Mouse (Mus musculus) MN1 (cell line): ENCODE measurements around the gene Pmf1.
"Not testable (repeated sequence)": the region's sequence is repeated elsewhere in the genome, so short reads cannot be mapped to it uniquely, and the experiment has no call there.

Source experiments
- DNase-seq: peaks from one replicate; pipeline ENCODE4 v3.0.0-alpha.2; 2016; ENCODE audit warnings: low spot score

Pmf1 gene

DNA sequence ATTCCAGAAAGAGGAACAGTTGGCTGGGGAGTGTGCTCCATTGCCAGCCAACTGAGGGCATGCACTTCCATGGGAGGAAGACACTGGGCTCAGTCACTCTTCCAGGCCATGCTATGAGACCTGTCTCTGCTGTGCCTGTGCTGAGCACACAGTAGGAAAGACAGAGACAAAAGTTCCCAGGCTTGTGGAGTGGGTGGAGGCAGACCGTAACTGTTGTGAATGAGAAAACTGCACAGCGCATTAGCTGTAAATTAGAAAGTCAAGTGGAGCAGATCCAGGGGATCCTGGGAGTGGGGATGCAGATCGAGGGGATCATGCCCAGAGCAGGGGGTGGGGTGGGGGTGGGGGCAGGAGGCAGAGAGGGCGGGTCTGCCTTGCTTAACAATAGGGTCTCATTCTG, 29.5 kb upstream of the Pmf1 start:
- no peak for DNase-seq

DNA sequence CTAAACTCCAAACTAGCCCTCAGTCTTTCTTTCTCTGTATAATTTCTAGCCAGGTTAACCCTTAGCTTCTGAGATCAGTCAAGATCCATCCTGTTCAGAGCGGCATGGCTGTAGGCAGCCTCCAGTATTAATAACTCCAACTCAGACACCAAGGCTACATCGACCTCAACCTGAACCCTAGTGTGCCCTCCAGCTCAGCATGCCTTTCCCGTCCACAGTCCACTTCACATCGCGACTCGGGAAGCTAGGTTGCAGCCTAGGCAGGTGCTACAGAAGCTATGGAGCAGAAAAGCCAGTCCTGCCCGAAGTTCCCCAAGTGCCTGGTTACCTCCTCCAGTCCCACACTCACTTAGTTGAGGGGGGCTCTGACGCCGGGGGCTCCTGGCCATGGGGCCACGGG, 27.3 kb upstream of the Pmf1 start:
- DNase-seq = no peak

GRCm38 (mm10) chr3:88436395-88437201, 26.5 kb upstream of the Pmf1 start:
- DNase-seq = no peak

DNA sequence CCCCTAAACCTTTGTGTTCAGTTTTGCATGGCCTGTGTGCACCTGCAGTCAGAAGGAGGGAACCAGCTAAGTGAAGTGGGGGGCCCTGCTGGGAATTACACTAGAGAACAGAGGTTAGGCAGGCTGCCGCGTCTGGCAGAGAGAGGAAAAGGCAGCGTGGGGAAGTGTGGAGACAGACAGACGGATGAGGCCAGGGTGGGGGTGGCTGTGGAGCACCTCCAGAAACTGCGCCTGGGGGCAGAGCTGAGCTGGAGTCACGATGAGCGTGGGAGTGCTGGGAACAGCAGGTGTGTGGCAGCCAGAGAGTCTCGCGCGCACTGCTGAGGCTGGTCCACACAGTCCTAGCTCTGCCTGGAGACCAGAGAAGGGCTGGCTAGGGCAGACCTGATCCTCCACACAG, 25.4 kb upstream of the Pmf1 start:
- DNase-seq = no peak

- DNase-seq = not testable (repeated sequence)
Measured at GRCm38 (mm10) chr3:88428639-88429038, 18.5 kb upstream of the Pmf1 start.

- no peak for DNase-seq
Measured at GRCm38 (mm10) chr3:88427342-88427905, 17.3 kb upstream of the Pmf1 start.

GRCm38 (mm10) chr3:88425708-88426420, 15.7 kb upstream of the Pmf1 start:
- DNase-seq = no peak

GRCm38 (mm10) chr3:88425330-88425689, 15.2 kb upstream of the Pmf1 start:
- no peak for DNase-seq

GRCm38 (mm10) chr3:88424605-88425329, 14.6 kb upstream of the Pmf1 start, which contains the start of gene Slc25a44:
Slc25a44 (minus strand) TSS chr3:88425139.
- peak; percentile 99 for DNase-seq

DNA sequence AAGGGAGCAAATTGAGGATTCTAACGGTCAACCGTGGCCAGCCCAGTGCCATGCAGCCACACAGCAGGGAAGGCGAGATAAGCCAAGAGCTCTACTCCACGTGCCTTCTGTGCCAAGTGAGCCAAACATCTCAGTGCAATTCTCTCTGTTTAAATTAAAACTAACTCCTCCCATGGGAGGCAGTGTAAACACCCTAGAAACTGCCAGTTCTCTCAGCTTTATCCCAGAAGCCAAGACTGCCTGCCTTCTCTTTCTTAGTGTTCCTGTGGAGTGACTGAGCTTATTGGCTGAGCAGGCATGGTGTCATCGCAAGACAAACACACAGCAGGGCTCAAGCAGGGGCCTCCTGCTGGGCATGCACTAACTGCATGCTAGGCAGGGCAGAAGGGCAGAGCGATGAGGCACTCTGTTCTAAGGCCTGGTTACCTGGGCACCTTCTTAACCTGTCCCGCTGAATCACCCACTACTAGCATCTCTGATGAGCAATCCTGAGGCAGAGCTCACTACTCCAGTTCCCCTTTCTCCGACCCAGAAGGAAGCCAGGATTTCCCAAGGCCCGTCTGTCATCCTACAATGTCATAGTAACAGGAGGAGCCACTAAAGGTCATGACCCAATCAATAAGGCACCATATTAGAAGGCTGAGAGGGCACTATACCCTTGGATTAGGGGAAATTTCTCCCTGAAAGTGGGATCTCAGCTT, 12.0 kb upstream of the Pmf1 start:
- DNase-seq = peak; percentile 89

GRCm38 (mm10) chr3:88420771-88421170, 10.6 kb upstream of the Pmf1 start:
- DNase-seq = no peak

DNA sequence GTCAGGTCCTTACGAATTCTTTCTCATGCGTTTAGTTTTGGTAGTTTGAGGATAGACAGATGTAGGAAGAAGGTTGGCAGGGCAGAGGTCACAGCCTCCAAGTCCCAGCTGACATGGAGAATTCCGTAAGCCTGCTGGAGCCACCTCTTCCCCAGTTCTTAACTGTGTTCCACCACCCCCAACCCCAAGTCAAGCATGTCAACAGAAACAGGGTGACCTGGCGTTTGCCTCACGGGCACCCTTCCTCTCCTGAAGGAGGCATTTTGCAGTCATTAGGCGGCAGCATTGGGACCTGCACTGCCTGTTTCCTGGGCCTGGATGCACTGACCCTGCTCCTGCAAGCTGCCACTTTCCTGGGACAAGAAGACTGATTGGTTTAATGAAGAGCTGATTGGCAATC, 7.9 kb upstream of the Pmf1 start:
- no peak for DNase-seq

GRCm38 (mm10) chr3:88415668-88416067, 5.5 kb upstream of the Pmf1 start:
- DNase-seq = no peak

GRCm38 (mm10) chr3:88412636-88413035, 2.5 kb upstream of the Pmf1 start:
- no peak for DNase-seq

- DNase-seq = no peak
Measured at GRCm38 (mm10) chr3:88411681-88412080, 1.6 kb upstream of the Pmf1 start.

DNA sequence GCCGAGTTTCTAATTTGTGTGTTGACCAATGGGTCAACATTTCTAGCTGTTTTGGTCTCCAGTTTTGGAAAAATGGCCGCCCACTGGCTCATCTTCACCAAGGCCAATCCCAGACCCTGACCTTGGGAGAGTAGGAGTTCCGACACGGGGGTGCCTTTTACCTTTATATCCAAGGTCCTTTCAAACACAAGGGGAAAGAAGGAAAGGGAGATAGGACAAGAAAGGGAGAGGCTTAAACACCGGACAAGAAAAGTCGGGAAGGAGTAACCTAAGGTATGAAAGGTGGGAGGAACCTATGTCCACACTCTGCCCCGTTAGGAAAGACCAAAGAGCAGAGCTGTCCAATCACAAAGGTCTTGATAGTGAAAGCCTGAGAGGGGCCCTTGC, 507 bp upstream of the Pmf1 start:
- no peak for DNase-seq

DNA sequence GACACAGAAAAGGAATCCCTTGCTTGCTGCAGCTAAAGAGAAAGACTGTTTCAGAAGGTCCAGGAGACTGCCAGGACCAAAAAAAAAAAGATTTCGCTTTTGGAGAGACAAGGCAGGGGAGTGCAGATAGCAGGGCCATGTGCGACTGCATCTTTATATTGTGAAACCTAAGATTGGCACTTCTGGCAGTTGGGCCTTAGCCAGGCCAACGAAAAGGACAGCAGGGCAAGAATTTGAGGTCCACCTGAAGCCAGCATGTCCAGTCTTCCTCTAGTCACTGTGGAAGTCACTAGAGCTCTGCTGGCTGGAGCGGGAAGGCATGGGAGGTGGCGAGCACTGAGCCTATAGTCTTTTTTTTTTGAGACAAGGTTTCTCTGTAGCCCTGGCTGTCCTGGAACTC, 1.2 kb downstream of the Pmf1 start:
- peak; percentile 43 for DNase-seq

GRCm38 (mm10) chr3:88407529-88407928, 2.6 kb downstream of the Pmf1 start:
- no peak for DNase-seq

DNA sequence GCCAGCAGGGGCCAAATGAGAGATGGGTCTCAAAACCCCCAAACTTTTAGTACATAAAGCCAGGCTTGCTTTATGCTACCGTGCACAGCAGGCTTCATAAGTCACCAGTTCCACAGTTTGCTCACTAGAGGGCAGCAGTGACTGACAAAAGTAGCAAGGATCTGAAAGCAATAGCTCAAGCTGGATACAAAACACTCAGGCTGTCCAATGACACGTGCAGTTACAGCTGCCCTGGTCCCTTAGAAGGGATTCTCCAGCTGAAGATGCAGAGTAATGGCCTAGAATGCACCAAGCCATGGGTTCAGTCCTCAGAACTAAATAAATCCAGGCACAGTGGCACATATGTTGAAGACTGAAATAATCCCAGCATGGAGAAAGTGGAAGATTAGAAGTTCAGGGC, 3.0 kb downstream of the Pmf1 start:
- peak; percentile 90 for DNase-seq

DNA sequence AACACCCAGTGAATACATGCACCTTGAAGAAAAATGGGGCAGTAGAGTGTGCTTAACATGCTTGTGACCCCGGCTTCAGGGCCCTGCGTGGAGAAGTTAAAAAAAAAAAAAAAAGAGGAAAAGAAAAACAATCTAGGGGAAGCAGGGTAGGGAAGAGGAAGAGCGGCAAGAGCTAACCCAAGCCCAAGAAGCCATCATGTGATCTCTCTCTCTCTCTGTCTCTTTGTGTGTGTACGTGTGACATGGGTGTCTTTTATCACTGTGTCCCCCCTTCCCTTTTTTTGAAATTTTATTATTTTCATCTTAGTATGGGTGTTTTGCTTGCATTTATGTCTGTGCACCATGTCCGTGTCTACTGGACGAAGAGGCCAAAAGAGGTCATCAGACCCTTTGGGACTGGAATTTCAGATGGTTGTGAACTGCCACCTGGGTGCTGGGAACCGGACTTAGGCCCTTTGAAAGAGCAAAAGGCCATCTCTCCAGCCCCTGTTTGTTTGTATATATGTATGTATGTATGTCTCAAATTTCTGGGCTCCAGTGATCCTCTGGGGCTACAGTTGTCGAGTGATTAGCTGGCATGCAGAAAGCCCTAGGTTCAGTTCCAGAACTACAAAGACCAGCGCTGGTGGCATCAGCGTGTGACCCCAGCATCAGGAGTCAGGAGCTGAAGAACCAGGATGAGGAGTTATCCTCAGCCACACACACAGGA, 6.5 kb downstream of the Pmf1 start:
- DNase-seq = no peak

DNA sequence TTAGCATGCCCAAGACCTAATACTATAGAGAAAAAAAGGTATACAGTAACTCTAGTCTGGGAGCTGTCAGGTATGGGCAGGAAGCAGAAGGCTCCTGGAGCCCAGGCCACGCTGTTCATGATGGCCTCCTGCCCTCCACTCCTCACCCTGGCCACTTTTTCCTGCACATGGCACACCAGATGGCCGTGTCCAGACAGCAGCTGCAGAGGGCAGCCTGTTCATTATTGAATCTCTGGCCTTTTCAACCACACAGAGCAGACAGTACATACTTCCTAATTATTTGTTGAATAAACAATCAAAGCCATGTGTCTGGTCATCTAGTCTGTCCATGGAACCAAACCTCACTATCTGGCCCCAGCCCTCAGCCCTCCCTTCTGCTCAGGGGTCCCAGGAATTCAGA, 11.5 kb downstream of the Pmf1 start:
- DNase-seq = peak; percentile 88
